Comparison of ENCODE assay signal across 17 mouse cellular contexts in the genomic region with DNA sequence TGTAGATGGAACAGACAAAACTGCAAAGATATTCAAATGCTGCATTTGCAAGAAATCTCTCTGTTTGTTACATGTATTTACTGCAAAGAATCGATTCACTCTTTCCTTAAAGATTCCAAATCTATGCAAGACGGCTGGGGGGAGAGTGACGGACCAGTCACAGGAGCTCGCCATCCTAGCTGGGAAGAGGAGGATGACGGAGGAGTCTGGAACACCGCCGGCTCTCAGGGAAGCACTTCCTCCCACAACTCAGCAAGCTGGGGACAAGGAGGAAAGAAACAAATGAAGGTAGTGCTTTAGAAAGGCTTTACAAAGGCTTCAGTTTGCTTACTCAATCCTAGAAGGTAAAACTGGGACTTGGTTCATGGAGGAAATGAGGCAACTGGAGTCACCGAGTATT.
"Had no signal": no experiment of that assay in that cellular context is flagged by ENCODE, and none has a peak within 500 bp of the region (broad histone marks: within the 10 kb centered on the region; RNA-seq: fewer than 3 reads in every experiment).

No protein-coding gene starts in this region.

- H3K27ac ChIP-seq: kidney, embryonic 15.5 days; limb, embryonic 15.5 days; liver, embryonic 14.5 days; midbrain, embryonic 10.5 days; midbrain, embryonic 13.5 days; neural tube, embryonic 13.5 days; stomach, embryonic 15.5 days had no signal

- H3K4me3 ChIP-seq: kidney, embryonic 15.5 days; limb, embryonic 15.5 days; megakaryocyte, embryonic 14.5 days; midbrain, embryonic 10.5 days; midbrain, embryonic 13.5 days; myocyte; neural tube, embryonic 13.5 days; stomach, embryonic 15.5 days had no signal

- H3K4me1 ChIP-seq: kidney, embryonic 15.5 days; limb, embryonic 15.5 days; midbrain, embryonic 10.5 days; midbrain, embryonic 13.5 days; neural tube, embryonic 13.5 days; stomach, embryonic 15.5 days had no signal

- DNase-seq: kidney, adult 11 months; kidney, adult 8-10 months; kidney, postnatal 10 days; layer of hippocampus, postnatal 36 days; liver, postnatal 0 days; retina, postnatal 1 day; spleen, adult 18-20 months; thymus, postnatal 25 days had no signal
